Mouse (Mus musculus) liver, embryonic 14.5 days (tissue): ENCODE data around the gene Anp32b. TPM values are rescaled to one million over a fixed set of nuclear protein-coding genes. Genes with fewer than 3 reads are reported as not detected.

Experiments
- ATAC-seq: fragments of 200-750 bp; cut with Nextera tagmentation; 2 replicates; pipeline ENCODE4 v1.8.0; 2017; ENCODE audit warnings: moderate number of reproducible peaks, mild to moderate bottlenecking, moderate library complexity; ENCODE audit not compliant: insufficient read depth
- DNase-seq, 3 experiments: peaks; one replicate each; pipeline ENCODE4 v3.0.0-alpha.2; 2012 to 2013; ENCODE audit warnings: low read depth in 3 of 3, low spot score in 3 of 3
- H3K27ac ChIP-seq: fragments of 300-500 bp; sonication (generic); 2 replicates; pipeline ENCODE4 v1.5.1; 2014; ENCODE audit warnings: moderate library complexity, mild to moderate bottlenecking, control low read depth, inconsistent platforms
- H3K27me3 ChIP-seq: fragments of 300-500 bp; sonication (generic); 2 replicates; pipeline ENCODE4 v1.6.1; 2014; ENCODE audit warnings: mild to moderate bottlenecking, low read length, moderate library complexity; ENCODE audit not compliant: control insufficient read depth, insufficient read depth
- H3K36me3 ChIP-seq: fragments of 300-500 bp; sonication (generic); replicated peaks from 2 replicates; pipeline ENCODE4 v1.6.1; 2014; ENCODE audit warnings: low read depth; ENCODE audit not compliant: control insufficient read depth, insufficient read depth
- H3K4me1 ChIP-seq, 2 experiments: fragments of 200-500 bp in 1 of 2; fragments of 300-500 bp in 1 of 2; sonication (generic) in 1 of 2; replicated peaks; 2 replicates each; pipeline ENCODE4 v1.6.1; 2012 to 2014; ENCODE audit warnings: antibody characterized with exemption in 1 of 2, inconsistent platforms in 1 of 2, low read length in 1 of 2; ENCODE audit not compliant: control insufficient read depth in 2 of 2, insufficient read depth in 2 of 2
- H3K4me2 ChIP-seq: fragments of 300-500 bp; sonication (generic); 2 replicates; pipeline ENCODE4 v1.6.1; 2014; ENCODE audit warnings: low read depth, mild to moderate bottlenecking, control low read depth, moderate library complexity
- H3K4me3 ChIP-seq, 2 experiments: fragments of 200-500 bp in 1 of 2; fragments of 300-500 bp in 1 of 2; sonication (generic) in 1 of 2; 2 replicates each; pipeline ENCODE4 v1.5.1; 2012 to 2014; ENCODE audit warnings: low read depth in 2 of 2, low read length in 2 of 2, mild to moderate bottlenecking in 2 of 2, control low read depth in 1 of 2, inconsistent platforms in 1 of 2, moderate library complexity in 1 of 2; ENCODE audit not compliant: insufficient read depth in 1 of 2
- H3K9ac ChIP-seq: fragments of 300-500 bp; sonication (generic); replicated peaks from 2 replicates; pipeline ENCODE4 v1.6.1; 2014; ENCODE audit warnings: mild to moderate bottlenecking, control low read depth, moderate library complexity
- H3K9me3 ChIP-seq: fragments of 300-500 bp; sonication (generic); 2 replicates; pipeline ENCODE4 v1.6.1; 2016; ENCODE audit warnings: low read length, mixed read lengths; ENCODE audit not compliant: control insufficient read depth
- CTCF ChIP-seq: IDR thresholded peaks from 2 replicates; pipeline ENCODE4 v1.5.1; 2016; ENCODE audit warnings: antibody characterized with exemption, low read depth, control low read depth
- EP300 ChIP-seq: IDR thresholded peaks from 2 replicates; pipeline ENCODE4 v1.6.1; 2016; ENCODE audit warnings: antibody characterized with exemption, low read depth
- WGBS: fragments of 180-500 bp; shearing (Covaris S2); extraction: QIAGEN DNeasy Blood & Tissue Kit; methylation state at CpG from one replicate; pipeline ENCODE4 v1.1.7; 2014; ENCODE audit not compliant: insufficient replicate concordance; 5-methylcytosine and 5-hydroxymethylcytosine counted together
- polyA plus RNA-seq, 2 experiments: library from polyadenylated mRNA; depleted of rRNA in 1 of 2; stranded (reverse) in 1 of 2; unstranded in 1 of 2; fragments of >200 nt; fragmentation: Nextera tagmentation in 1 of 2; extraction: Ambion mirVana in 1 of 2; gene quantifications; 2 replicates each; pipeline versions ENCODE4 v1.2.1 to v1.2.3; 2012 to 2014

Gene Anp32b
- polyA plus RNA-seq (2012; rRNA removed) = 60.1 and 171 TPM in 2 replicates
- 351 and 427 TPM in 2 replicates for polyA plus RNA-seq (2014; fragmentation: Nextera tagmentation; extraction: Ambion mirVana)

DNA sequence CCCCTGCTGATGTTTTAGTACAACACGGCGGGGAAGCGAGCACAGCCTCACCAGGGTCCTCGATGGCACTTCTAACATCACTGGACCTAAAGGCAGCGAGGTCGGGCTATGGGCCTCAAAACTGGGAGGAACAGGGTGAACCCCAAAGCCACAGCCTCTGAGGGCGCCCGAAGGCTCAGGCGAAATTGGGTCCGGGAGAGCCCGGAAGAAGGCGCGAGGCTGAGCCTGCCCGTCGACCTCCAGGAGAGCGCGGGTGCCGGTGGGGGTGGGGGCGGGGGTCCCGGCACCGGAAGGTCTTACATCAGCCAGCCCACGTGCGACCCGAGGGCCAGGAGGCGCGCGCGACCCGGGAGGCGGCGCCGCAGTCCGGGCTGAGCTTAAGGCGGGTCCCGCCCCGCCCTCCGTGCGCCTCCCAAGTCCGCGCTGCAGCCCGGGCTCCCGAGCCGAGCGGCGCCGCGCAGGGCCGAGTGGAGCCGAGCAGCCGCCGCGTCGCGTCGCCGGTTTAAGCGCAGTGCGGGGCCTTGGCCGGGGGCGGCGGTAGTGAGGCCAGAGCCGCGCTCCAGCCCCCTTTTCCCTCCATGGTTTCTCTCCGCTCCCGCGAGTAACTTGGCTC is at the start of gene Anp32b:
Gene Anp32b, plus strand, starts transcription at position 384 of the 613 bp plus-strand sequence.
- peak; percentile 72 for TF ChIP-seq CTCF
- 0 out of 2 replicates have a peak, but pooled peaks have one; percentile 31 for TF ChIP-seq EP300
- H3K9me3 ChIP-seq = no peaks in the 10 kb centered on the region
- WGBS = under 1% methylated on average over 41 of the region's 66 CpGs
- peak within 1 kb of the TSS; percentile 99 for H3K4me2 ChIP-seq
- H3K27ac ChIP-seq = peak within 1 kb of the TSS; percentile 90
- peaks cover 20% of the 10 kb centered on the region for H3K36me3 ChIP-seq
- H3K27me3 ChIP-seq = no peaks in the 10 kb centered on the region
- DNase-seq = peak; percentile 87 to 88 (median 87)
- peak; percentile 86 for ATAC-seq
- peak within 1 kb of the TSS; percentile 95 to 99 for H3K4me3 ChIP-seq
- peak within 1 kb of the TSS; percentile 100 for H3K9ac ChIP-seq
- H3K4me1 ChIP-seq = peaks cover 61 to 62% of the 10 kb centered on the region in 2 experiments

DNA sequence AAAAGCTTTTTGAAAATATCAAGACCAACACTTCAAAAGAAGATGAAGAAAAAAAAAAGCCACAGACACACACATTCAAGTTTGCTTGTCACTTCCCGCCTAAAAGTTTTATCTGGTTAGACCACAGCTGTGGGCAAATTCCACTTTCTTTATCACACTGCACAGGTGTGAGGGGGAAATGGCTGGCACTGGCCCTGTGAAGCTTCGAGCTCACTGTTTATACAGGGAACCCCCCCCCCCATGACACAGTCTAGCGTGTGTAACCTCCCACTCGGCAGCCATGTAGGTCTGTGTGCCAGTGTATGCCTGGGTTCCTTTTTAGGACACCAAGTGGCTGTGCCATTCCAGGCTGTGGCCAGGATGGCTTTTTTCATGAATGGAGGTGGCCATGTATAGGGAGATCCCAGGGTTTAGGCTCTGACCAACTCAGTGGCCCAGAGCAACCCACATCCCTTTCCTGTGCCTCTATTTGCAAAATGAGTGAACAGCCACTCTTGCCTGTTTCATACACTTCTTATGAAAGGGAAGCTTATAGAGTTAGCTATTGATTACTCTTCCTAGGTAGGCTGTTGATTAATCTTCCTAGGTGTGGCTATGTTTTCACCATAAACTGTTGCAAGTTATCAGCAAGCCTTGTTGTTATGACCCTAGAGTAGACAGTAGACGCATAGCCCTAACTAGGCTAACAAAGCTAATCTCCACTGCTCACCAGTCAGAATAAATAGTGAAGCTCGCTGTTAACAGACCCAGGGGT is 46.5 kb upstream of the Anp32b start:
- Histone ChIP-seq H3K9ac (peak overlapping the region; percentile 99), H3K27ac (peak overlapping the region; percentile 93), H3K27me3 (no peaks in the 10 kb centered on the region), H3K4me3 (peak overlapping the region; percentile 80 to 97), H3K4me2 (peak overlapping the region; percentile 99), H3K9me3 (no peaks in the 10 kb centered on the region), H3K36me3 (peaks cover 35% of the 10 kb centered on the region), H3K4me1 (peaks cover 58 to 59% of the 10 kb centered on the region in 2 experiments)
- ATAC-seq (peak; percentile 82), DNase-seq (peak; percentile 91 to 95 (median 92))
- 11% methylated on average over 6 of the region's 6 CpGs for WGBS
- TF ChIP-seq EP300 = peak; percentile 99
- TF ChIP-seq CTCF = no peak

DNA sequence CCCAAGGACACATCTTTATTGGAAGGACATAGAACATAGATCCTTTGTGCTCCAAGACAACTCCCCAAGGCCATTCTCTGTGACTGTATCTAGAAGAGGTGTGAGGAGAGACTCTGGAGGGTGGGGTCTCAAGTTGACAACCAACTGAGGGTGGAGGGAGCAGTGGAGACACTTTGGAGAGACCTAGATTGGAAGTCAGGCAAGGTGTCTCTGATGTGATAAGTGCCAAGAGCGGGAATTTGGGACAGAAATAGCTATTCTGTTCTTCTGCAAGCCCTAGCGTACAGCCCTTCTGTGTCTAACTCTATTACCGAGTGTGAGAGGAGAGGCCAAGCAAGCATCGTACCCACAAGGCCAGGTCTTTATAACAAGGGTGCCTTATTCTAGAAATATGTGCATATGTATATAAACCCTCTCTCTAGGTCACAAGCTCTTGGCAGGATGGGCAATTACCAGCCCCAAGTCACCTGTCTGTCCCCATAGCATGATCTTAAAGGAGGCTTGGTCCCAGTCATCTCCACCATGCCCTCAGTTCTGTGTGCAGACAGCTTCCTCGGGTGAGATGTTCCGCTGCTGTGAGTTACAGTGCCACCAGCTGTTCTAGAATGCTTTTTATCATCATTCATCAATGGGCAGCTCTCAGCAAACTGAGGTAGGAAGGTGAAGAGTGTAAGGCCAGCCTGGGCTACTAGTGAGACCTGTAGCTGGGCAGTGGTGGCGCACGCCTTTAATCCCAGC is 43.6 kb upstream of the Anp32b start:
- Histone ChIP-seq H3K27ac (peak overlapping the region; percentile 93), H3K27me3 (no peaks in the 10 kb centered on the region), H3K4me2 (peak overlapping the region; percentile 67), H3K9me3 (no peaks in the 10 kb centered on the region), H3K9ac (peak overlapping the region; percentile 71), H3K36me3 (peaks cover 6% of the 10 kb centered on the region), H3K4me1 (peaks cover 73 to 78% of the 10 kb centered on the region in 2 experiments), H3K4me3 (peak overlapping the region; percentile 15 to 30)
- WGBS = 34% methylated on average over 8 of the region's 8 CpGs
- TF ChIP-seq CTCF = peak; percentile 25; the same call in 1 of the 2 replicates
- TF ChIP-seq EP300 = peak; percentile 99
- peak; percentile 89 to 94 (median 91) for DNase-seq
- peak; percentile 75 for ATAC-seq

GRCm38 (mm10) chr4:46410677-46411076 is 40.0 kb upstream of the Anp32b start:
- H3K4me2 ChIP-seq = peak overlapping the region; percentile 63
- no peak for TF ChIP-seq CTCF
- peak; percentile 98 for TF ChIP-seq EP300
- H3K36me3 ChIP-seq = no peaks in the 10 kb centered on the region
- H3K27ac ChIP-seq = peak overlapping the region; percentile 93
- ATAC-seq = peak; percentile 69
- H3K27me3 ChIP-seq = no peaks in the 10 kb centered on the region
- WGBS = 19% methylated on average over 5 of the region's 5 CpGs
- H3K9me3 ChIP-seq = no peaks in the 10 kb centered on the region
- DNase-seq = peak; percentile 87 to 92 (median 88)
- H3K4me3 ChIP-seq = peak overlapping the region; percentile 22 to 40
- peak overlapping the region; percentile 62 for H3K9ac ChIP-seq
- H3K4me1 ChIP-seq = peaks cover 65 to 83% of the 10 kb centered on the region in 2 experiments
